Mouse (Mus musculus): ENCODE measurements around the gene Rps12. TPM values are rescaled to one million over a fixed set of nuclear protein-coding genes. Genes with fewer than 3 reads are reported as not detected.
"Not testable (repeated sequence)": the region's sequence is repeated elsewhere in the genome, so short reads cannot be mapped to it uniquely, and the experiment has no call there.

The Rps12 gene
- polyA plus RNA-seq, 1 experiment from 2014 or later, result 365 TPM

DNA sequence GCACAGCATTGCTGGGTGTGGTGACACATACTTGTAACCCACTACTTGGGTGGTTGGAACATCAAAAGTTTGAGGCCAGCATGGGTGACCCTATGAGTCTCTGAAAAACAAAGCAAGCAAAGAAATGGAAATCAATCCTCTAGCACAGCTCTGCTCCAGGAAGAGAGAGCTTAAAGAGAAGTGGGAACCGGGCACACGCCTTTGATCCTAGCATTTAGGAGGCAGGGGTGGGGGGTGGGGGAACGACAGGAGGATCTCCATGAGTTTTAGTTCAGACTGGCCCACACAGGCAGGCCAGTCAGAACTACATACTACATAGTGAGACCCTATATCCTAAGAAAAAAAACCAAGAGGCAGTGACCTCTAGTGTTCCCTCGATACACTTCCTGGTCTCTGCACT is 19.1 kb upstream of the Rps12 start:
- ChIA-PET CTCF (interaction anchor here (1.1 kb wide), 1 partner anchor 274 kb away, joined by 3 read pairs; no protein-coding TSS in a partner anchor), POLR2A (no interaction called here)
- DNase-seq (ENCODE audit: low read depth, low spot score) (no peak), ATAC-seq (no peak)
- in situ Hi-C loops (cut with MboI; ENCODE audit: low pct_unique_long_range_greater_than_20kb), result no loop called here
- no peak for TF ChIP-seq CTCF (IDR thresholded peaks at IDR 0.05)
- no peaks in the 10 kb centered on the region for H3K27me3 ChIP-seq

DNA sequence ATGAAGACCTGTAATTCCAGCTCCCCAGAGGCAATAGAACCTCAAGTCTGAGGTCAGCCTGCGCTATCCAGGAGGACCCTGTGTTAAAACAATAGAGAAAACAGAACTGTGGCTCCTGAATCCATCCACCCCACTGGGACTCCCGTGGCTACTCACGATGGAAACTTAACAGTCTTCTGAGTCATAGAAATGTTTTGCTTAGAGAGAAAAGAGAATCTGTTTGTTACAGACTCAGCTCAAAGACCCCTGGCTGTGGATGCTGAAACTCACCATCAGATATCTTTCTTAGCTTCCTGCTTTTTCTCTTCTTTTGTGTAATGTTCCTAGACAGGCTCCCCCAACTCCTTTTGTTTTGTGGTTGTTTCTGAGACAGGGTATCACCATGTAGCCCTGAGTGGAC is 17.6 kb upstream of the Rps12 start:
- ChIA-PET POLR2A (no interaction called here), CTCF (no interaction called here)
- no peak for TF ChIP-seq CTCF (IDR thresholded peaks at IDR 0.05)
- in situ Hi-C loops (cut with MboI; ENCODE audit: low pct_unique_long_range_greater_than_20kb), result no loop called here
- no peak for ATAC-seq
- no peaks in the 10 kb centered on the region for H3K27me3 ChIP-seq
- no peak for DNase-seq (ENCODE audit: low read depth, low spot score)

DNA sequence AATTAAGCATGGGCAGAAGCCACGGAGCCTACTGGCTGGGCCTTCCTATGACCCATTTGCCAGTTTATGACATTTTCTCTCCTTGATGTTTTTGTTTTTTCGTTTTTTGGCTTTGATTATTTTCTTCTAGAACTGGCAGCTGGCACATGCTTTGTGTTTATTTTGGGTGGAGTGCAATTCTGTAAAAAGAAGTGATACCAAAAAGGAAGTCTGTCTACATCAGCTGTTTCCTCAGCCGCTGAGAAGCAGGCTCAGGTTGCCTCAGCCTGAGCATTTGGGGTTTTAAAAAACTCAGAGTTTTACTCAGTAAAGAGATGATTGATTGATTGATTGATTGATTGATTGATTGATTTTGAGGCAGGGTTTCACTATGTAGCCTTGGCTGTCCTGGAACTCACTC is 15.8 kb upstream of the Rps12 start:
- ChIA-PET CTCF (interaction anchor here (2.0 kb wide), 1 partner anchor 10 kb away, joined by 4 read pairs; no protein-coding TSS in a partner anchor), POLR2A (no interaction called here)

DNA sequence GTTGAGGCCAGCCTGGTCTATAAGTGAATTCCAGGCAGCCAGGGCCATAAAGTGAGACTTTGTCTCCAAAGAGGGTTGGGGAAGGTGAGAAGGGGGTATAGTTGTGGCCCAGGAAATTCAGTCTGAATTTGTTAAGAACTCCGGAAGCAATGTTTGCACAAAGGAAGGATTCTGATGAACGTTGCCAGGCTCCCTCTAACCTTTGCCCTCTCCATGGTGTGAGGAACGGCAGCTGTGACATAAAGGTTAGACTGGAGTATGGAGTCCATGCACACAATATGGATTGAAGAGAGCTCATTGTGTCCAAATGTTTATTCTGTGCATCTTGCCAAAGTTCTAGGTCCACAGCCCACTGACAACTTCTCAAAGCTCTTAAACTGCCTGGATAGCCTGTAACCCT is 12.9 kb upstream of the Rps12 start:
- H3K27me3 ChIP-seq, result no peaks in the 10 kb centered on the region
- no peak for TF ChIP-seq CTCF (IDR thresholded peaks at IDR 0.05)
- CTCF ChIA-PET, result no interaction called here
- ATAC-seq, result no peak
- in situ Hi-C loops (cut with MboI; ENCODE audit: low pct_unique_long_range_greater_than_20kb), result no loop called here
- no peak for DNase-seq (ENCODE audit: low read depth, low spot score)
- POLR2A ChIA-PET, result no interaction called here

More for the DNA sequence above, 15.8 kb upstream of the Rps12 start:
- DNase-seq (ENCODE audit: low read depth, low spot score) (no peak), ATAC-seq (no peak)
- H3K27me3 ChIP-seq, result no peaks in the 10 kb centered on the region
- no peak for TF ChIP-seq CTCF (IDR thresholded peaks at IDR 0.05)
- in situ Hi-C loops (cut with MboI; ENCODE audit: low pct_unique_long_range_greater_than_20kb), result no loop called here

DNA sequence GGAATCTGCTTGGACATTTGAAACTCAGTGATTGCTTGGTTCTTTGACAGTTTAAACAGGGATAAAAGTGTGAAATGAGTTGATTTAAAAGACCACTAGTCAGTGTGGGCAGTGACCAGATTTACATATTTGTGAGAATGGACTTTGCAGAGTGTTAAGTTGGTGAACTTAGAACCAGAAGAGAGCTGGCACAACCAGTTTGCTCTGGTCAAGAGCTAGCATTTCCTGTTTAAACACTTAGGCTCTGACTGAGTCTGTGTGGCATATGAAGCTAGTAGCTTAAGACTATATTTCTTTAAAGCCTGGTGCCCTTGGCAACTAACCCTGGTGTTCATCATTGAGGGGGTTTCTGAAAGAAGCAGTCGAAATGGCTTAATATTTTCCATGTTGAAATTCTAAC is 11.1 kb upstream of the Rps12 start:
- in situ Hi-C loops (cut with MboI; ENCODE audit: low pct_unique_long_range_greater_than_20kb), result no loop called here
- no peak for TF ChIP-seq CTCF (IDR thresholded peaks at IDR 0.05)
- POLR2A ChIA-PET, result no interaction called here
- DNase-seq (ENCODE audit: low read depth, low spot score) (no peak), ATAC-seq (no peak)
- CTCF ChIA-PET, result no interaction called here
- H3K27me3 ChIP-seq, result no peaks in the 10 kb centered on the region

DNA sequence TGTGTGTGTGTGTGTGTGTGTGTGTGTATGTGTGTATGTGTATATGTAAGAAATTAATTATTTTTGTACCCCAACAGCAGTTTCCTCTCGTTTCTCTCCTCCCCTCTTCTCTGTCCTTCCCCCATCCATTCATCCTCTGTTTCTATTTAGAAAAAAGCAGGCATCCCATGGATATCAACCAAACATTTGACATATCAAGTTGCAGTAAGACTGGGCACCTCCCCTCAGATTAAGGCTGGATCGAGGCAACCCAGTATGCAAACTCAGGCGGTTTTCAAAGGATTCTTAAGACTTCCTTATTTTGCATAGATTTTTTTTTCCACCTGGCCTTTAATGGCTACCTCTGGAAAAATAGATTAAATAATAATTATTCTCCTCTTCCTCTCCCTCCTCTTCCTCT is 10.5 kb upstream of the Rps12 start:
- no peak for ATAC-seq
- POLR2A ChIA-PET, result no interaction called here
- CTCF ChIA-PET, result no interaction called here

DNA sequence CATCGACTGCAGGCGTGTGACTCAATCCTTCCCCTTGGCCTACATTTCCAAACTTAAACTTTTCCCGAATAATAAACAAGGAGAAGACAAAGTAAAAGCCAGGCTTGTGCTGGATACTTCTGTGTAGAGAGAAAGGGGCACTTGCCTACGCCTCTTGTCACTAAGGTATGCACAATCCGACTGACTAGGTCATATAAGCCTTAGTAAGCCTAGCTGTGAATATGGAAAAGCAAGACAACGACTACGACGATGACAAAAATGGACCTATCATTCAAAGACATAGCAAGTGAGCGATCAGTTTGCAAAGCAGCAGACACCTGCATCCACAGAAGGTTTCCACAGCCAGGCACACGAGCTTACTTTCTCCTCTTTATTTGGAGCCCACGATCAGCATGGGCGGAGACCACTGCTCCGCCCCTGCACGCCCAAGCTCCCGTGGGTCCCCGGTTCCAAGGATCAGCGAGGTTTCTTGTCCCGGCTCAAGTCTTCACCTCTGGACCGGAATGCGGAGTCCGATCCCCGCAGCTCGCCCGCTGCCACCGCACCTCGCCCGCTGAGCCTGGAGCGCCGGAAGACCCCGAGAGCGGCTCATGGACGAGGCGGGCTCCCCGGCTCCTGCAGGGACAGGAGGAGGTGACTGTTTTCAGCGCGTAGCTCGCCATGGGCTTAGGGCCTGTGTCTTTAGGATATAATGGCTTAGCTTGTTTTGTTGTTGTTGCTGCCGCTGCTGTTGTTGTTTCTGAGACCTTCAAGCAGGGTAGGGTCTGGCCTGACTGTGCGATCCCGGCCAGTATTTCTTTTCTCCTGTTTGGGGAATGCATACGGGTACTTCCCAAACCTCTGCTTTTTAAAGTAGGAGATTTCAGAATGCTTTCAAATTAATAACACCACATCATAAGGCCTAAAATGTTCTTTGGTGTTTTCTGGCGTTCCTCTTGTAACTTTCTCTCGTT is 9.8 kb upstream of the Rps12 start, which contains the start of gene Slc18b1:
TSS of gene Slc18b1 (plus strand) at position 436 of the 953 bp plus-strand sequence.
- DNase-seq (ENCODE audit: low read depth, low spot score), result no peak
- no peak for TF ChIP-seq CTCF (IDR thresholded peaks at IDR 0.05)
- peak; percentile 21 for ATAC-seq
- POLR2A ChIA-PET, result no interaction called here
- CTCF ChIA-PET, result no interaction called here
- H3K27me3 ChIP-seq, result no peaks in the 10 kb centered on the region
- in situ Hi-C loops (cut with MboI; ENCODE audit: low pct_unique_long_range_greater_than_20kb), result no loop called here

More for the DNA sequence above, 10.5 kb upstream of the Rps12 start:
- H3K27me3 ChIP-seq, result no peaks in the 10 kb centered on the region
- no peak for TF ChIP-seq CTCF (IDR thresholded peaks at IDR 0.05)
- DNase-seq (ENCODE audit: low read depth, low spot score), result no peak
- in situ Hi-C loops (cut with MboI; ENCODE audit: low pct_unique_long_range_greater_than_20kb), result no loop called here

DNA sequence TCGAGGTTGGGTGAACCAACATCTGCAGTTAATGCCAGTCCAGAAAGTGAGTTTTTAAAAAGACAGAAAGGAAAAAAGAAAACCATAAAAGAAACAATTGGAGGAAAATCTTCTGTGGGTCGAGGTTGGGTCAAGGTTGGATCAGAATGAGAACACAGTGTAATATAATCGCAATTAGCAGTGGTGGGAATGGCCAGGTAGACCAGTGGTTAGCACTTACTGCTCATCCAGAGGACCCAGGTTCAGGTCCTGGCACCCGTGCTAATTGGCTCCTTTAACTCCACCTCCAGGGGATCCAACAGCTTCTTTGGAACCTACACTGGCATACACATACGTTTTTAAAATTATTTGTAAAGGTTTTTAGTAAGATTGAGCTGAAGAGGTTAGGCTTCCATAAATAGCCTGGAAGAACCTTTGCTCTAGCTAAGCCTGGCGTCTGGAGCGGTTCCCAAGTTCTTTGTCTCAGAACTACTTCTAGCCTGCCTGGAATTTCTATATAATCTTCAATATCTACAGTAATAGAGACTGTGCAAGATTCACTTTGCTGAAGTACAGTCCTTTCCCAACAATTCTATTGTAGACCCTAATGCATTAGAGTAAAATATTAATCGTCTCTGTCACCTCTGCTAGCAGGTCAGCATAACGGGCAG is 8.9 kb upstream of the Rps12 start:
- ChIA-PET POLR2A (no interaction called here), CTCF (no interaction called here)
- ATAC-seq (no peak), DNase-seq (ENCODE audit: low read depth, low spot score) (no peak)
- H3K27me3 ChIP-seq, result no peaks in the 10 kb centered on the region
- in situ Hi-C loops (cut with MboI; ENCODE audit: low pct_unique_long_range_greater_than_20kb), result no loop called here
- TF ChIP-seq CTCF (IDR thresholded peaks at IDR 0.05), result no peak

DNA sequence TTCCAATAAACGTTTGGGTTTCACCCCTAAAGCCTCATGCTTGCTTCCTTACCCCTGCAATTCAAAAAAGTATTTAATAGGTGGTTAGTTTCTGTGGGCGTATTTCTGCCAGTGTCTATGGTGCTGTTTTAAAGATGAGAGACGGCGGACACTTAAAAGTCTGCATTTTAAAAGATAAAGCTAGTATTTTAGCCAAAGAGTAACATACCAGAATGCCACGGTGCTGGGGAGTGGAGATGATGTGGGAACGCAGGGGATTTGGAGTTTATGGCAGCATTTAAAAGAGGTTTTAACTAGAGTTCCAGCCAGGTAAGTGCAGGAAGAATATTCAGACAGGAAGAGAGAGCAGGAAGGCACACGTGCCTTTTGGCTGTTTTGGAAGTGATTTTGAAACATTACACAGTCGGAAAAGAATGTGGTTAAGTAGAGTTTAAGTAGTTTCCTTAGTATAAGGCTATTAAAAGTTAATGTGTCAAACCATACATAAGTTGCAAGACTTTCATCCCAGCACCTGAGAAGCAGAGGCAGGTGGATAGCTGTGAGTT is 1.1 kb upstream of the Rps12 start:
- no peak for TF ChIP-seq CTCF (IDR thresholded peaks at IDR 0.05)
- ATAC-seq (peak; percentile 14), DNase-seq (ENCODE audit: low read depth, low spot score) (no peak)
- no peaks in the 10 kb centered on the region for H3K27me3 ChIP-seq
- POLR2A ChIA-PET, result interaction anchor here (0.7 kb wide), 1 partner anchor 1060 kb away, joined by 3 read pairs; no protein-coding TSS in a partner anchor
- CTCF ChIA-PET, result interaction anchor here (1.9 kb wide), 1 partner anchor 22 kb away, joined by 4 read pairs; no protein-coding TSS in a partner anchor
- in situ Hi-C loops (cut with MboI; ENCODE audit: low pct_unique_long_range_greater_than_20kb), result no loop called here

DNA sequence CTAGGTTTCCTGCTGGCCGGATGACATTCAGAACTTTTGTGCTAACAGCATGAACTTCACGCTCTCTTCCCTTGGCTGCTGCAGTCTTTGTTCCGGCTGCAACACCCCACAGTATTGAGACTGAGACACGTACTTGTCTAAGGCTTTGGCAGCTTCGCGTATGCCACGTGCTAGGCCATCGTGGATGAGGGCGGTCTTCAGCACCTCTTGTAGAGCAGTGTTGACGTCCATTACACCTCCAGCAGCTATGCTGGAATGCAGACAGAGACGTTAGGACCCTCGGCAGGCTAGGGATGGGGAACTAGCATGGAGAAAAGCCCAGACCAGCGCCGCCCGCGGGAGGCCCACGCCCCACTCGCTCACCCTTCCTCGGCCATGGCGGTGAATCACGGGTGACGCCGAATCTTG is 440 bp downstream of the Rps12 start:
- POLR2A ChIA-PET; DNase-seq (ENCODE audit: low read depth, low spot score); H3K27me3 ChIP-seq; CTCF ChIA-PET; in situ Hi-C loops (cut with MboI; ENCODE audit: low pct_unique_long_range_greater_than_20kb): not testable (repeated sequence)
- ATAC-seq, result peak; percentile 2

DNA sequence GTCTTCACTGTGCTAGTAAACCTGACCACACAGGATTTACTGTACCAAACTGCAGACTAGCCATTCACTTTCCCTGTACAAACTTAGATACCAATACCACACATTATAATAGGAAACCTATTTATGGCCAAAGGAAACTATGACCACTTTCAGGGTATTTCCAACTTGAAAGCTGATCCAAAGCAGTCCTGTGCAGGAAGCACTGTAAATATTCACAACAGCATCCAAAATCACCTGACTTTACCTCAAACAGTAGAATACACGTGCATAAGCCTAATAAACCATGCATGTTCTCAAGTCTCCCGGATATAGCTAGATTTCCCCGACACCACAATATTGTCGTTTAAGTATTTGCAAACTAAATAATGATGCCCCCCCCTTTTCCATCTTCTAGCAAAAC is 1.0 kb downstream of the Rps12 start:
- no peak for TF ChIP-seq CTCF (IDR thresholded peaks at IDR 0.05)
- DNase-seq (ENCODE audit: low read depth, low spot score), result no peak
- POLR2A ChIA-PET, result no interaction called here
- ATAC-seq, result no peak
- CTCF ChIA-PET, result no interaction called here
- in situ Hi-C loops (cut with MboI; ENCODE audit: low pct_unique_long_range_greater_than_20kb), result no loop called here
- H3K27me3 ChIP-seq, result no peaks in the 10 kb centered on the region

DNA sequence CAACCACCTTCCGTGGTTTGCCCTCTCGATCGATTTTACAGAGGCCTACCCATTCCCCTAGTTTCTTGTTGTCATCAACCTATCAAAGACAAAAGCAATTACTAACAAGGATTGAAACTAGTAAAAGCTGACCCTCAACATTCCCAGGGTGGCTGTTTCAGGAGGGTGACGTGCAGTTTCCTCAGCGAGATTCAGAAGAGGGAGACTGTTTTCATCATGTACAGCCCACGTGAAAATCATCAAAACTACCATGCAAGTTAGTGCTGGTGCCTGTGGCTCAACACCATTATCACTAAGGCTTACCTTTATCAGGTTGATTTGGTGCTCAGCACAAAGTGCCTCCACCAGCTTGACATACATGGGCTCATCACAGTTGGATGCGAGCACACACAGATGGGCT is 1.5 kb downstream of the Rps12 start:
- H3K27me3 ChIP-seq; POLR2A ChIA-PET; CTCF ChIA-PET; DNase-seq (ENCODE audit: low read depth, low spot score); in situ Hi-C loops (cut with MboI; ENCODE audit: low pct_unique_long_range_greater_than_20kb); ATAC-seq: not testable (repeated sequence)
